Mouse (Mus musculus) midbrain, embryonic 16.5 days (tissue): ENCODE data around the gene Wdr74. TPM values are rescaled to one million over a fixed set of nuclear protein-coding genes. Genes with fewer than 3 reads are reported as not detected.

Source experiments
- microRNA-seq: library from miRNA; unstranded; fragments of <30 nt; microRNA quantifications from one replicate; pipeline ENCODE4, GENCODE M21; 2017
- polyA plus RNA-seq: library from polyadenylated mRNA; unstranded; fragments of >200 nt; fragmentation: Nextera tagmentation; extraction: Ambion mirVana; gene quantifications from 2 replicates; pipeline ENCODE4 v1.2.1, GENCODE M21; 2015

Wdr74 gene
- polyA plus RNA-seq, 1 experiment from 2014 or later = 95.9 TPM

Small RNAs within 50 kb of the gene (microRNA-seq; reads per million reads assigned to microRNA genes)
- gene Mir6992 = not detected

Other genes with a start within 250 kb of the Wdr74 start
- gene Slc22a8, start 144.6 kb upstream of the Wdr74 start, polyA plus RNA-seq = 11.7 and 13.6 TPM in 2 replicates
- gene Slc22a6, start 117.8 kb upstream of the Wdr74 start, polyA plus RNA-seq = 9.2 and 10.0 TPM in 2 replicates
- 0.53 and 0.65 TPM in 2 replicates for gene Chrm1, start 72.0 kb upstream of the Wdr74 start, polyA plus RNA-seq
- gene Slc3a2, start 12.5 kb upstream of the Wdr74 start, polyA plus RNA-seq = 176 and 182 TPM in 2 replicates
- 1.2 and 1.8 TPM in 2 replicates for gene 1700092M07Rik, start 4.9 kb downstream of the Wdr74 start, polyA plus RNA-seq
- gene Stx5a, start 5.6 kb downstream of the Wdr74 start, polyA plus RNA-seq = 122 and 123 TPM in 2 replicates
- 146 and 169 TPM in 2 replicates for gene Nxf1, start 21.2 kb downstream of the Wdr74 start, polyA plus RNA-seq
- 195 and 202 TPM in 2 replicates for gene Tmem223, start 35.2 kb downstream of the Wdr74 start, polyA plus RNA-seq
- gene Tmem179b, start 38.6 kb downstream of the Wdr74 start, polyA plus RNA-seq = 26.4 and 26.6 TPM in 2 replicates
- 30.7 and 32.9 TPM in 2 replicates for gene Taf6l, start 50.6 kb downstream of the Wdr74 start, polyA plus RNA-seq
- gene Polr2g, start 62.8 kb downstream of the Wdr74 start, polyA plus RNA-seq = 136 and 140 TPM in 2 replicates
- gene Zbtb3, start 66.7 kb downstream of the Wdr74 start, polyA plus RNA-seq = 7.6 and 8.9 TPM in 2 replicates
- 55.0 and 61.6 TPM in 2 replicates for gene Ttc9c, start 83.5 kb downstream of the Wdr74 start, polyA plus RNA-seq
- 5.3 and 6.2 TPM in 2 replicates for gene Hnrnpul2, start 84.2 kb downstream of the Wdr74 start, polyA plus RNA-seq
- gene AC129217.1, start 93.9 kb downstream of the Wdr74 start, polyA plus RNA-seq = not detected in 2 replicates
- gene Bscl2, start 101.6 kb downstream of the Wdr74 start, polyA plus RNA-seq = 101 and 105 TPM in 2 replicates
- 477 and 539 TPM in 2 replicates for gene Gng3, start 103.4 kb downstream of the Wdr74 start, polyA plus RNA-seq
- gene Lrrn4cl, start 114.9 kb downstream of the Wdr74 start, polyA plus RNA-seq = 0.62 and 0.92 TPM in 2 replicates
- gene Ubxn1, start 135.7 kb downstream of the Wdr74 start, polyA plus RNA-seq = 130 and 142 TPM in 2 replicates
- 54.5 and 59.8 TPM in 2 replicates for gene Uqcc3, start 145.1 kb downstream of the Wdr74 start, polyA plus RNA-seq
- gene Lbhd1, start 147.9 kb downstream of the Wdr74 start, polyA plus RNA-seq = 30.5 and 31.7 TPM in 2 replicates
- gene Gm49403, start 148.1 kb downstream of the Wdr74 start, polyA plus RNA-seq = not detected in 2 replicates
- 35.4 and 39.2 TPM in 2 replicates for gene 1810009A15Rik, start 153.0 kb downstream of the Wdr74 start, polyA plus RNA-seq
- gene Gm49416, start 153.1 kb downstream of the Wdr74 start, polyA plus RNA-seq = 0.43 TPM in 1 of 2 replicates, not detected in the other
- 29.2 and 30.9 TPM in 2 replicates for gene Ints5, start 157.2 kb downstream of the Wdr74 start, polyA plus RNA-seq
- gene Ganab, start 162.2 kb downstream of the Wdr74 start, polyA plus RNA-seq = 76.8 and 84.0 TPM in 2 replicates
- gene B3gat3, start 184.5 kb downstream of the Wdr74 start, polyA plus RNA-seq = 87.8 and 95.7 TPM in 2 replicates
- 1.4 and 2.2 TPM in 2 replicates for gene Rom1, start 193.5 kb downstream of the Wdr74 start, polyA plus RNA-seq
- gene Eml3, start 193.7 kb downstream of the Wdr74 start, polyA plus RNA-seq = 8.6 and 9.1 TPM in 2 replicates
- 108 and 121 TPM in 2 replicates for gene Mta2, start 206.0 kb downstream of the Wdr74 start, polyA plus RNA-seq
- gene Tut1, start 218.0 kb downstream of the Wdr74 start, polyA plus RNA-seq = 25.6 and 26.2 TPM in 2 replicates
- 283 and 293 TPM in 2 replicates for gene Eef1g, start 231.2 kb downstream of the Wdr74 start, polyA plus RNA-seq